Mouse (Mus musculus): Measurements from ENCODE around the gene Dtnb.

The Dtnb gene

DNA sequence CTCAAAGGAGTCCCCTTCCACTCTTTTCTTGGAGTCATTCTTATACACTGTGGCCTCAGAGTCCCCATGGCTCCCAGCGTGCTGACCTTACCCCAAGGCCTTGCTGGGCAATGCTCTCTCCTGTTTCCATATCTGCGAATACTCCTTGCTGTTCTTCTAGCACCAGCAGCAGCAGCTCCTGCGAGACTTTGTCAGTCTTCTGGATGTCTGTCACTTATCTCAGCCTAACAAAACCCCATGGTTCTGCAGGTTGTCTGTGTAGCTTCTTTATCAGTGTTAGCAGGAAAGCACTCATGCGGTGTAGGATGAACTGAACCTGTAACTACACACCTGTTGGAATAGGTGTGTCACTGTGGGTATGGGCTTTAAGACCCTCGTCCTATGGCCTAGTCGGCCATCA lies 11.1 kb upstream of the Dtnb start:
- Histone ChIP-seq H3K36me3 (ENCODE audit: insufficient read depth, low read length) (no peaks in the 10 kb centered on the region), H3K4me3 (replicated peaks; ENCODE audit: low read length) (no peak overlapping the region), H3K9me3 (ENCODE audit: low read length) (no peaks in the 10 kb centered on the region), H3K27me3 (ENCODE audit: insufficient read depth, low read length) (0 out of 2 replicates have a peak, but pooled peaks cover 10% of the 10 kb centered on the region), H3K4me1 (replicated peaks; ENCODE audit: low read depth, low read length) (peaks cover 16% of the 10 kb centered on the region)
- TF ChIP-seq CTCF (conservative IDR thresholded peaks at IDR 0.05; ENCODE audit: low read length) (no peak), POU5F1 (IDR thresholded peaks at IDR 0.05; ENCODE audit: borderline replicate concordance, low read length) (no peak), NANOG (IDR thresholded peaks at IDR 0.05; ENCODE audit: borderline replicate concordance, low read length) (no peak)

DNA sequence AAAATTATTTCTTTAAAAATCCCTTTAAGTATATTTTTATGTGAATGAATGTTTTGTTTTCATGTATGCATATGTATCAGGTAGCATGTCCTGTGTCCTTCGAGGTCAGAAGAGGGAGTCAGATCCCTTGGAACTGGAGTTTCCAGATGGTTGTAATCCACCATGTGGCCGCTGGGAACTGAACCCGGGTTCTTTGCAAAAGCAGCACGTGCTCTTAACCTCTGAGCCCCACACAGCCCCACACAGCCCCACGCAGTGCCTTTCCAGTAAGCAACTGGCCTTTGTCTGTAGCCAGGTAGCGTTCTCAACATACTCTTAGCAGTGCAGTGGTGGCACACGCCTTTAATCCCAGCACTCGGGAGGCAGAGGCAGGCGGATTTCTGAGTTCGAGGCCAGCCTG lies 9.4 kb upstream of the Dtnb start:
- Histone ChIP-seq H3K36me3 (ENCODE audit: insufficient read depth, low read length) (no peaks in the 10 kb centered on the region), H3K9me3 (ENCODE audit: low read length) (no peaks in the 10 kb centered on the region), H3K27me3 (ENCODE audit: insufficient read depth, low read length) (0 out of 2 replicates have a peak, but pooled peaks cover 7% of the 10 kb centered on the region), H3K4me1 (replicated peaks; ENCODE audit: low read depth, low read length) (peaks cover 11% of the 10 kb centered on the region), H3K4me3 (replicated peaks; ENCODE audit: low read length) (no peak overlapping the region)
- TF ChIP-seq NANOG (IDR thresholded peaks at IDR 0.05; ENCODE audit: borderline replicate concordance, low read length) (no peak), CTCF (conservative IDR thresholded peaks at IDR 0.05; ENCODE audit: low read length) (no peak)

DNA sequence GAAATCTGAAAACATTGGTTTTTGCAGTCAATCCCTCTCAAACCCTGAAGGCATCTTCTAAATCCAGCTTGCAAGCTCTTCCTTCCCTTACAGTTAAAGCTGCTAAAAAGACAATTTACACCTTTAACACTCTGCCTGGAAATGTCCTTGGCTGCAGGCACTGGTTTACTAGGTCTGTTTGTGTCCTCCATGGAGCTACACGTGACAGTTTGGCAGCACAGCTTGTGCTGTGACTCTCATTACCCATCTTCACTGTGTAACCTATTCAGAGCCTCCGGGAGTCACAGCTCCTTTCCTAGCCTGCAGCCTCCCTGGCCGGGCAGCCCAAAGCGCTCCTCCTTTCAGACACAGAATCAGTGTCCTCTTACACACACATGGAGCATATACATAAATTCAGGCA lies 8.5 kb upstream of the Dtnb start:
- Histone ChIP-seq H3K9me3 (ENCODE audit: low read length) (no peaks in the 10 kb centered on the region), H3K36me3 (ENCODE audit: insufficient read depth, low read length) (no peaks in the 10 kb centered on the region), H3K27me3 (ENCODE audit: insufficient read depth, low read length) (0 out of 2 replicates have a peak, but pooled peaks cover 7% of the 10 kb centered on the region), H3K4me3 (replicated peaks; ENCODE audit: low read length) (no peak overlapping the region), H3K4me1 (replicated peaks; ENCODE audit: low read depth, low read length) (peaks cover 11% of the 10 kb centered on the region)
- TF ChIP-seq POU5F1 (IDR thresholded peaks at IDR 0.05; ENCODE audit: borderline replicate concordance, low read length) (no peak), CTCF (conservative IDR thresholded peaks at IDR 0.05; ENCODE audit: low read length) (no peak), NANOG (IDR thresholded peaks at IDR 0.05; ENCODE audit: borderline replicate concordance, low read length) (no peak)

- no peaks in the 10 kb centered on the region for H3K9me3 ChIP-seq (ENCODE audit: low read length)
- peaks cover 12% of the 10 kb centered on the region; the same call in 1 of the 2 replicates for H3K27me3 ChIP-seq (ENCODE audit: insufficient read depth, low read length)
- no peak for TF ChIP-seq NANOG (IDR thresholded peaks at IDR 0.05; ENCODE audit: borderline replicate concordance, low read length)
- TF ChIP-seq CTCF (conservative IDR thresholded peaks at IDR 0.05; ENCODE audit: low read length) = no peak
- no peak for TF ChIP-seq POU5F1 (IDR thresholded peaks at IDR 0.05; ENCODE audit: borderline replicate concordance, low read length)
- H3K4me3 ChIP-seq (replicated peaks; ENCODE audit: low read length) = no peak overlapping the region
- no peaks in the 10 kb centered on the region for H3K36me3 ChIP-seq (ENCODE audit: insufficient read depth, low read length)
- H3K4me1 ChIP-seq (replicated peaks; ENCODE audit: low read depth, low read length) = peaks cover 21% of the 10 kb centered on the region
These were observed 3.7 kb upstream of the Dtnb start for GRCm38 (mm10) chr12:3568461-3568991.

DNA sequence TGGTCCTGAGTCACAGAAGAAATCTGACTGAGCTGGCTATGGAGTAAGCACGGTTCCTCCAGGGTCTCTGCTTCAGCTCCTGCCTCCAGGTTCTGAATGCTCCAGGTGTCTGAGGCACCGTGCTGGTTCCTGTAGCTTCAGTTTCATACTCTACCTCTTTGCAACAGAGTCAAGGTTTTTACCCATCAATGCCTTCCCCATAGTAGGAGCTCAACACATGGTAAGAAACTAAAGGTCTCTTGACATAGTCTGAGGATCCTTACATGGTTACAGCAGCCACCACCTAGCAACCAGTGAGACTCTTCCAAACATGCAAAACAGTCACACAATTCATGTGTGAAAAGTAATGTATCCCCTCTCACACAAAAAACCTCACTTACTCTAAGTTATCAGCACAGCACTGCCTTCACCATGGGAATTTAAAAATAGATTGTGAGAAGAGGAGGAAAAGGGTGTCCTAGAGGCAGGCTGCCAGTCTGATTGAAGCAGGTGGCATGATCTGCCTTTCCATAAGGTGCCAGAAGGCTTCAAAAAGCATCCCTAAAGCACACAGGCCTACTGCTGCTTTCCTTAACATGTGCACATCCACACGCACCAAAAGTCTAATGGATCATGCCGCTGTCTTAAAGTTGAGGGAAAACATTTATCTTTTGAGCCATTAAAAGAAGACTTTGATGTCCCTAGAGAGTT lies 1.3 kb upstream of the Dtnb start:
- peaks cover 6% of the 10 kb centered on the region; the same call in 1 of the 2 replicates for H3K36me3 ChIP-seq (ENCODE audit: insufficient read depth, low read length)
- H3K4me1 ChIP-seq (replicated peaks; ENCODE audit: low read depth, low read length) = peaks cover 31% of the 10 kb centered on the region
- peaks cover 7% of the 10 kb centered on the region; the same call in 1 of the 2 replicates for H3K27me3 ChIP-seq (ENCODE audit: insufficient read depth, low read length)
- no peaks in the 10 kb centered on the region for H3K9me3 ChIP-seq (ENCODE audit: low read length)
- H3K4me3 ChIP-seq (replicated peaks; ENCODE audit: low read length) = no peak overlapping the region
- TF ChIP-seq NANOG (IDR thresholded peaks at IDR 0.05; ENCODE audit: borderline replicate concordance, low read length) (no peak), POU5F1 (IDR thresholded peaks at IDR 0.05; ENCODE audit: borderline replicate concordance, low read length) (no peak), CTCF (conservative IDR thresholded peaks at IDR 0.05; ENCODE audit: low read length) (no peak)

GRCm38 (mm10) chr12:3572581-3573397 lies 608 bp downstream of the Dtnb start:
- Histone ChIP-seq H3K4me1 (replicated peaks; ENCODE audit: low read depth, low read length) (peaks cover 50% of the 10 kb centered on the region), H3K27me3 (ENCODE audit: insufficient read depth, low read length) (peaks cover 6% of the 10 kb centered on the region; the same call in 1 of the 2 replicates), H3K9me3 (ENCODE audit: low read length) (no peaks in the 10 kb centered on the region), H3K36me3 (ENCODE audit: insufficient read depth, low read length) (peaks cover 9% of the 10 kb centered on the region; the same call in 1 of the 2 replicates), H3K4me3 (replicated peaks; ENCODE audit: low read length) (peak overlapping the region; percentile 94)
- TF ChIP-seq NANOG (IDR thresholded peaks at IDR 0.05; ENCODE audit: borderline replicate concordance, low read length) = no peak
- no peak for TF ChIP-seq POU5F1 (IDR thresholded peaks at IDR 0.05; ENCODE audit: borderline replicate concordance, low read length)
- no peak for TF ChIP-seq CTCF (conservative IDR thresholded peaks at IDR 0.05; ENCODE audit: low read length)

DNA sequence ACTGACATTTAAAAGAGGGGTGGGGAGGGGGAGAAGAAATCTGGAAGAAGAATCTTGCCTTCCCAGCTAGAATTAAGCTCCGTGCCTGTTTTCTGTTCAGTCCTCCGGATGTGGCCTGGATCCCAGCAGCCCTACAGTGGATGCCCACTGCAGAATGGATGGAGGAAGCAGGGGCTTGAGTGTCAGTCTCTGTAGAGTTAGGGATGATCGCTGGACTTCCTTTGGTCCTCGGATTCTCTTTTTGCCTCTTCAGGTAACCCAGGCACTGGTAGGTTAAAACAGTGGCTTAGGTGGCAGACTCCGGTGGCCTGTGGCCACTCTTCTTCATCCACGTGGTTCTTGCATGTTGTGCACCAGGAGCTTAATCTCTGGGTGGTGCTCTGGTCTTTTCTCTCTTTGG lies 1.2 kb downstream of the Dtnb start:
- Histone ChIP-seq H3K9me3 (ENCODE audit: low read length) (no peaks in the 10 kb centered on the region), H3K27me3 (ENCODE audit: insufficient read depth, low read length) (peaks cover 6% of the 10 kb centered on the region; the same call in 1 of the 2 replicates), H3K4me1 (replicated peaks; ENCODE audit: low read depth, low read length) (peaks cover 52% of the 10 kb centered on the region), H3K36me3 (ENCODE audit: insufficient read depth, low read length) (peaks cover 9% of the 10 kb centered on the region; the same call in 1 of the 2 replicates), H3K4me3 (replicated peaks; ENCODE audit: low read length) (peak overlapping the region; percentile 94)
- TF ChIP-seq CTCF (conservative IDR thresholded peaks at IDR 0.05; ENCODE audit: low read length) (no peak), POU5F1 (IDR thresholded peaks at IDR 0.05; ENCODE audit: borderline replicate concordance, low read length) (no peak), NANOG (IDR thresholded peaks at IDR 0.05; ENCODE audit: borderline replicate concordance, low read length) (no peak)

DNA sequence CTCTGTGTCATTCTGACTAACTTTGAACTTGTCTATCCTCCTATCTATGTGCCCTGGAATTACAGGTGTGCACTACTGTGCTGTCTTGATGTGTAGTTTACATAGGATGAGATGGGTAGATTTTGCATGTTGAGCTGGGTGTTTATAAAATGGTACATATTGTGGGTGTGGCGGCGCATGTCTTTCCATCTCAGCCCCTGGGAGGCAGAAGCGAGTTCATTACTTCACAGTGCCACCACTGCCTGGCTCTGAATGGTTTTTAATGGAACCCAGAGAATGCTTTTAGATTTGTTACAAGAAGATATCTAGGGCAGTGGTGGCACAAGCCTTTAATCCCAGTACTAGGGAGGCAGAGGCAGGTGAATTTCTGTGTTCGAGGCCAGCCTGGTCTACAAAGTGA lies 2.5 kb downstream of the Dtnb start:
- peaks cover 60% of the 10 kb centered on the region for H3K4me1 ChIP-seq (replicated peaks; ENCODE audit: low read depth, low read length)
- peaks cover 9% of the 10 kb centered on the region; the same call in 1 of the 2 replicates for H3K36me3 ChIP-seq (ENCODE audit: insufficient read depth, low read length)

More for the DNA sequence above, 2.5 kb downstream of the Dtnb start:
- Histone ChIP-seq H3K27me3 (ENCODE audit: insufficient read depth, low read length) (peaks cover 6% of the 10 kb centered on the region; the same call in 1 of the 2 replicates), H3K9me3 (ENCODE audit: low read length) (no peaks in the 10 kb centered on the region), H3K4me3 (replicated peaks; ENCODE audit: low read length) (no peak overlapping the region)
- no peak for TF ChIP-seq POU5F1 (IDR thresholded peaks at IDR 0.05; ENCODE audit: borderline replicate concordance, low read length)
- no peak for TF ChIP-seq CTCF (conservative IDR thresholded peaks at IDR 0.05; ENCODE audit: low read length)
- no peak for TF ChIP-seq NANOG (IDR thresholded peaks at IDR 0.05; ENCODE audit: borderline replicate concordance, low read length)
